Comparison of ENCODE assay signal across 10 mouse cellular contexts in the genomic region with DNA sequence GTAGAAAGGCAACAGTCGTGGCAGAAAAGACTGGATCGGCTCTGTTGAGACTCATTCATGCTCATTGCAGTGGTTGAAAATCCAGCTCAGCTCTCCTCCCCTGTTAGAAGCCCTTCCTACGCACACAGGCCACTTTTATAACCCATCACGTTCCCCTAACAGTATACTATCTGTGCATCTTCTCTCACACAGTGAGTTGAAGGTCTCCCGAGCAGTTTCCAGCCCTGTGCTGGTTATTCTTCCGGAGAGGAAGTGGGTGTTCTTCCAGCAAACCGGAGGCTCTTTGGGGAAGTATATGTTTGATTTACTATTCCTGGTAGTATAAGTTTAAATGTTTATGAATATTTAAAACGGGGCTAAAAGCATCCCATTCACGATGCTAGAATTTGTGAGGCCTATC. TPM values are rescaled to one million over a fixed set of nuclear protein-coding genes. Genes with fewer than 3 reads are reported as not detected.
DNase-seq lines count a peak whose midpoint lies in the region; ATAC-seq and TF ChIP-seq lines count a peak whose summit lies in the region.
"Had no signal": no experiment of that assay in that cellular context is flagged by ENCODE, and none has a peak within 500 bp of the region (broad histone marks: within the 10 kb centered on the region; RNA-seq: fewer than 3 reads in every experiment).

No protein-coding gene starts in this region.

- H3K4me3 ChIP-seq in heart, embryonic 13.5 days: peak overlapping the region; percentile 62
- H3K4me3 ChIP-seq in E14TG2a.4 (replicated peaks; ENCODE audit: low read length) (peak overlapping the region; percentile 87), macrophage (ENCODE audit: inconsistent target) (peak overlapping the region; percentile 6; the same call in 1 of the 2 replicates)

- no peak for TF ChIP-seq CTCF in E14TG2a.4 (conservative IDR thresholded peaks at IDR 0.05; ENCODE audit: low read length)

- no peaks in the 10 kb centered on the region for H3K9me3 ChIP-seq in heart, embryonic 13.5 days
- no peaks in the 10 kb centered on the region for H3K9me3 ChIP-seq in E14TG2a.4 (ENCODE audit: low read length)

- peaks cover 16% of the 10 kb centered on the region; the same call in 1 of the 2 replicates for H3K27me3 ChIP-seq in heart, embryonic 13.5 days (replicated peaks)
- H3K27me3 ChIP-seq in E14TG2a.4 (ENCODE audit: insufficient read depth, low read length): peaks cover 48% of the 10 kb centered on the region

- DNase-seq in heart, postnatal 25 days (ENCODE audit: low spot score): no peak
- DNase-seq in right cerebral cortex, postnatal 36 days (ENCODE audit: low spot score in 2 of 2): no peak
- DNase-seq in adrenal gland, adult 2 months: no peak
- DNase-seq in adrenal gland, postnatal 4 days (ENCODE audit: low spot score in 2 of 2): no peak

- H3K4me1 ChIP-seq in heart, embryonic 13.5 days: peaks cover 13% of the 10 kb centered on the region
- H3K4me1 ChIP-seq in E14TG2a.4 (replicated peaks; ENCODE audit: low read depth, low read length): peaks cover 27% of the 10 kb centered on the region

- H3K27ac ChIP-seq in heart, embryonic 13.5 days (replicated peaks): no peak overlapping the region
- peak overlapping the region; percentile 28; the same call in 1 of the 2 replicates for H3K27ac ChIP-seq in macrophage

- H3K4me2 ChIP-seq in heart, embryonic 13.5 days: peak overlapping the region; percentile 99

- H3K36me3 ChIP-seq in heart, embryonic 13.5 days: no peaks in the 10 kb centered on the region
- H3K36me3 ChIP-seq in E14TG2a.4 (ENCODE audit: insufficient read depth, low read length) (no peaks in the 10 kb centered on the region), macrophage (ENCODE audit: inconsistent target) (no peaks in the 10 kb centered on the region)

- H3K9ac ChIP-seq in heart, embryonic 13.5 days: peak overlapping the region; percentile 79; the same call in 1 of the 2 replicates

- intact Hi-C loops in heart, postnatal 25 days (cut with DNase I): no loop called here

- 48% methylated on average over 9 of the region's 9 CpGs for WGBS in heart, embryonic 13.5 days
- WGBS in macrophage (ENCODE audit: missing documents): 19% methylated on average over 8 of the region's 9 CpGs

- ATAC-seq in heart, embryonic 13.5 days (ENCODE audit: extremely low read depth, insufficient number of reproducible peaks, low FRiP score, low TSS enrichment): no peak
- ATAC-seq in granulocyte monocyte progenitor cell, adult 5-6 weeks (replicated peaks; ENCODE audit: poor library complexity, severe bottlenecking): peak; percentile 43

- H3K79me2 ChIP-seq in macrophage (ENCODE audit: inconsistent target): no peaks in the 10 kb centered on the region

RNA-seq across cellular contexts. Expression of gene Matn3, which starts 0.6 kb away (rescaled TPM):
- 0.19 and 0.32 TPM in 2 replicates for polyA plus RNA-seq in heart, embryonic 13.5 days (2015; fragmentation: Nextera tagmentation; extraction: Ambion mirVana)
- not detected for total RNA-seq in heart, postnatal 25 days (2021)
- not detected in 2 replicates for total RNA-seq in granulocyte monocyte progenitor cell, adult 5-6 weeks (2014; fragmentation: Nextera tagmentation)
- not detected in 2 replicates for total RNA-seq in granulocyte monocyte progenitor cell, adult 5-6 weeks (2017)
- not detected for total RNA-seq in macrophage (2018; cell fraction: chromatin; rRNA removed)
- total RNA-seq in macrophage (2018; cell fraction: cytosol; rRNA removed): not detected
- total RNA-seq in macrophage (2018; cell fraction: nucleus; rRNA removed): not detected
- not detected in 3 replicates for polyA plus RNA-seq in macrophage (2018)
- not detected for total RNA-seq in adrenal gland, adult 2 months (2021)
- polyA plus RNA-seq in adrenal gland, adult 2 months (2012; rRNA removed): not detected in 2 replicates
- under 1 TPM in 1 of 2 experiments, not detected in 1; 0.14 TPM for total RNA-seq in adrenal gland, postnatal 4 days (2021)
- total RNA-seq: heart, postnatal 36 days; liver, adult 2 months had no signal
- polyA plus RNA-seq: liver, adult 2 months had no signal

RNA-seq across cellular contexts. Expression of gene Laptm4a, which starts 25.7 kb away (rescaled TPM):
- 245 and 277 TPM in 2 replicates for polyA plus RNA-seq in heart, embryonic 13.5 days (2015; fragmentation: Nextera tagmentation; extraction: Ambion mirVana)
- total RNA-seq in heart, postnatal 25 days (2021): 100 to 1,000 TPM; 332 to 350 TPM
- 58.5 and 63.6 TPM in 2 replicates for total RNA-seq in granulocyte monocyte progenitor cell, adult 5-6 weeks (2014; fragmentation: Nextera tagmentation)
- total RNA-seq in granulocyte monocyte progenitor cell, adult 5-6 weeks (2017): 99.7 and 113 TPM in 2 replicates
- total RNA-seq in macrophage (2018; cell fraction: chromatin; rRNA removed): 100 to 1,000 TPM in 4 of 26 experiments, 10 to 100 TPM in 22; 42.5 to 160 (median 85.9) TPM
- total RNA-seq in macrophage (2018; cell fraction: cytosol; rRNA removed): 100 to 1,000 TPM; 277 to 410 (median 349) TPM
- 100 to 1,000 TPM; 162 to 341 (median 212) TPM for total RNA-seq in macrophage (2018; cell fraction: nucleus; rRNA removed)
- polyA plus RNA-seq in macrophage (2018): 297 to 494 TPM (median 475 TPM) in 3 replicates
- 100 to 1,000 TPM; 500 to 622 TPM for total RNA-seq in adrenal gland, adult 2 months (2021)
- polyA plus RNA-seq in adrenal gland, adult 2 months (2012; rRNA removed): 243 and 281 TPM in 2 replicates
- total RNA-seq in adrenal gland, postnatal 4 days (2021): 100 to 1,000 TPM; 462 to 510 TPM

RNA-seq across cellular contexts. Expression of gene Wdr35, which starts 26.5 kb away (rescaled TPM):
- 12.1 and 13.2 TPM in 2 replicates for polyA plus RNA-seq in heart, embryonic 13.5 days (2015; fragmentation: Nextera tagmentation; extraction: Ambion mirVana)
- total RNA-seq in heart, postnatal 25 days (2021): 10 to 100 TPM; 12.6 to 12.9 TPM
- 0.09 and 1.2 TPM in 2 replicates for total RNA-seq in granulocyte monocyte progenitor cell, adult 5-6 weeks (2014; fragmentation: Nextera tagmentation)
- total RNA-seq in granulocyte monocyte progenitor cell, adult 5-6 weeks (2017): 0.57 and 1.0 TPM in 2 replicates
- 10 to 100 TPM in 1 of 26 experiments, 1 to 10 TPM in 24, under 1 TPM in 1; 0.92 to 11.0 (median 6.7) TPM for total RNA-seq in macrophage (2018; cell fraction: chromatin; rRNA removed)
- 1 to 10 TPM in 22 of 26 experiments, under 1 TPM in 4; 0.89 to 2.2 (median 1.3) TPM for total RNA-seq in macrophage (2018; cell fraction: cytosol; rRNA removed)
- 1 to 10 TPM in 23 of 26 experiments, under 1 TPM in 3; 0.82 to 7.4 (median 2.6) TPM for total RNA-seq in macrophage (2018; cell fraction: nucleus; rRNA removed)
- polyA plus RNA-seq in macrophage (2018): 0.49 to 1.4 TPM (median 1.3 TPM) in 3 replicates
- 10 to 100 TPM in 1 of 2 experiments, 1 to 10 TPM in 1; 9.0 to 23.1 TPM for total RNA-seq in adrenal gland, adult 2 months (2021)
- polyA plus RNA-seq in adrenal gland, adult 2 months (2012; rRNA removed): 0.75 and 1.0 TPM in 2 replicates
- 10 to 100 TPM; 21.1 to 24.4 TPM for total RNA-seq in adrenal gland, postnatal 4 days (2021)

Comparison
In these comparisons a context has a peak if more than half of its experiments do, and no peak if none do; other contexts are left out.
1. H3K4me3 ChIP-seq: peak in every context shown above with its lines; median percentile 87 in E14TG2a.4; 62 in heart, embryonic 13.5 days; 6 in macrophage.
2. RNA of gene Wdr35, which starts 26.5 kb away (total RNA-seq): 21.1 to 24.4 TPM in adrenal gland, postnatal 4 days, 9.0 to 23.1 TPM in adrenal gland, adult 2 months and 12.6 to 12.9 TPM in heart, postnatal 25 days; 0.09 to 1.2 TPM in granulocyte monocyte progenitor cell, adult 5-6 weeks; every median in the first group is over 4 times any median in the second.